Mouse (Mus musculus) spleen, adult 12 weeks (tissue): ENCODE measurements around the gene Rap1gds1.

Experiments
- DNase-seq: peaks from one replicate; pipeline ENCODE4 v3.0.0; 2022; ENCODE audit warnings: low spot score

Gene Rap1gds1

GRCm38 (mm10) chr3:139048701-139049622 lies 26.0 kb downstream of the Rap1gds1 start:
- DNase-seq = no peak

- peak; percentile 7 for DNase-seq
These were observed 32.6 kb downstream of the Rap1gds1 start for GRCm38 (mm10) chr3:139042433-139042854.

GRCm38 (mm10) chr3:139041921-139042320 lies 33.1 kb downstream of the Rap1gds1 start:
- no peak for DNase-seq

- no peak for DNase-seq
These were observed 38.0 kb downstream of the Rap1gds1 start for GRCm38 (mm10) chr3:139037030-139037429.

- DNase-seq = no peak
These were observed 41.8 kb downstream of the Rap1gds1 start for GRCm38 (mm10) chr3:139033179-139033578.

- DNase-seq = no peak
These were observed 44.3 kb downstream of the Rap1gds1 start for GRCm38 (mm10) chr3:139030644-139031227.

- DNase-seq = no peak
These were observed 49.9 kb downstream of the Rap1gds1 start for GRCm38 (mm10) chr3:139025077-139025476.

- DNase-seq = no peak
These were observed 51.4 kb downstream of the Rap1gds1 start for GRCm38 (mm10) chr3:139023585-139023984.

- no peak for DNase-seq
These were observed 62.6 kb downstream of the Rap1gds1 start for GRCm38 (mm10) chr3:139012352-139012751.

GRCm38 (mm10) chr3:139005669-139006068 lies 69.3 kb downstream of the Rap1gds1 start:
- no peak for DNase-seq

- no peak for DNase-seq
These were observed 72.2 kb downstream of the Rap1gds1 start for GRCm38 (mm10) chr3:139002774-139003173.

- DNase-seq = no peak
These were observed 74.7 kb downstream of the Rap1gds1 start for GRCm38 (mm10) chr3:139000071-139000867.

- DNase-seq = no peak
These were observed 81.5 kb downstream of the Rap1gds1 start for GRCm38 (mm10) chr3:138993473-138993872.

GRCm38 (mm10) chr3:138991367-138991766 lies 83.6 kb downstream of the Rap1gds1 start:
- no peak for DNase-seq

- no peak for DNase-seq
These were observed 85.9 kb downstream of the Rap1gds1 start for GRCm38 (mm10) chr3:138989141-138989540.

- no peak for DNase-seq
These were observed 87.0 kb downstream of the Rap1gds1 start for GRCm38 (mm10) chr3:138988004-138988403.

GRCm38 (mm10) chr3:138982249-138982648 lies 92.8 kb downstream of the Rap1gds1 start:
- DNase-seq = no peak

GRCm38 (mm10) chr3:138977413-138977812 lies 97.6 kb downstream of the Rap1gds1 start:
- no peak for DNase-seq

GRCm38 (mm10) chr3:138967627-138968026 lies 107.4 kb downstream of the Rap1gds1 start:
- no peak for DNase-seq

GRCm38 (mm10) chr3:138958527-138958926 lies 116.5 kb downstream of the Rap1gds1 start:
- DNase-seq = no peak

- DNase-seq = no peak
These were observed 119.8 kb downstream of the Rap1gds1 start for GRCm38 (mm10) chr3:138955220-138955619.

- DNase-seq = no peak
These were observed 125.9 kb downstream of the Rap1gds1 start for GRCm38 (mm10) chr3:138949081-138949480.
